Mouse (Mus musculus) MEL (cell line): ENCODE measurements around the gene Fam234b. TPM values are rescaled to one million over a fixed set of nuclear protein-coding genes. Genes with fewer than 3 reads are reported as not detected.

Experiments
- DNase-seq: peaks from one replicate; pipeline ENCODE4 v3.0.0; 2011; ENCODE audit warnings: low read depth, low spot score
- H3K27ac ChIP-seq: 2 replicates; pipeline ENCODE4 v1.5.1; 2012; ENCODE audit warnings: low read depth, mild to moderate bottlenecking, control low read depth, low read length, moderate library complexity; ENCODE audit not compliant: control insufficient read depth
- H3K27me3 ChIP-seq, 2 experiments: fragments of 150-350 bp in 1 of 2; sonication (generic) in 1 of 2; 2 replicates each; pipeline ENCODE4 v1.6.1; 2012; ENCODE audit warnings: low read length in 2 of 2, mild to moderate bottlenecking in 2 of 2, improper control_type of control experiment in 1 of 2, moderate library complexity in 1 of 2; ENCODE audit not compliant: insufficient read depth in 2 of 2, control insufficient read depth in 1 of 2
- H3K36me3 ChIP-seq, 2 experiments: 2 replicates each; pipeline ENCODE4 v1.6.1; 2012 to 2014; ENCODE audit warnings: low read length in 2 of 2, improper control_type of control experiment in 1 of 2, inconsistent platforms in 1 of 2, mild to moderate bottlenecking in 1 of 2; ENCODE audit not compliant: insufficient read depth in 2 of 2, control insufficient read depth in 1 of 2
- H3K4me1 ChIP-seq, 2 experiments: fragments of 150-350 bp in 1 of 2; sonication (generic) in 1 of 2; 2 replicates each; pipeline ENCODE4 v1.6.1; 2012; ENCODE audit warnings: low read length in 2 of 2, improper control_type of control experiment in 1 of 2, mild to moderate bottlenecking in 1 of 2; ENCODE audit not compliant: insufficient read depth in 2 of 2, control insufficient read depth in 1 of 2
- H3K4me3 ChIP-seq, 2 experiments: fragments of 150-350 bp in 1 of 2; sonication (generic) in 1 of 2; 2 replicates each; pipeline ENCODE4 v1.5.1; 2012; ENCODE audit warnings: low read depth in 2 of 2, low read length in 2 of 2, mild to moderate bottlenecking in 2 of 2, moderate library complexity in 2 of 2, control low read depth in 1 of 2, improper control_type of control experiment in 1 of 2; ENCODE audit not compliant: control insufficient read depth in 1 of 2, insufficient read depth in 1 of 2
- H3K79me2 ChIP-seq: 2 replicates; pipeline ENCODE4 v1.6.1; 2012; ENCODE audit warnings: mild to moderate bottlenecking, low read length, moderate library complexity; ENCODE audit not compliant: control insufficient read depth, poor library complexity, insufficient read depth
- H3K9ac ChIP-seq: 2 replicates; pipeline ENCODE4 v1.6.1; 2012; ENCODE audit warnings: low read depth, mild to moderate bottlenecking, control low read depth, low read length, moderate library complexity; ENCODE audit not compliant: control insufficient read depth, poor library complexity, severe bottlenecking
- H3K9me3 ChIP-seq: fragments of 150-350 bp; sonication (generic); replicated peaks from 2 replicates; pipeline ENCODE4 v1.6.1; 2012; ENCODE audit warnings: mild to moderate bottlenecking, low read length, improper control_type of control experiment, moderate library complexity; ENCODE audit not compliant: insufficient read depth
- CHD1 ChIP-seq: IDR thresholded peaks from 2 replicates; pipeline ENCODE4 v1.6.1; 2012; ENCODE audit warnings: low read depth, mild to moderate bottlenecking, inconsistent platforms, low read length, improper control_type of control experiment
- CHD2 ChIP-seq: IDR thresholded peaks from 2 replicates; pipeline ENCODE4 v1.6.1; 2011; ENCODE audit warnings: low read length, improper control_type of control experiment
- ELF1 ChIP-seq: IDR thresholded peaks from 2 replicates; pipeline ENCODE4 v1.6.1; 2014; ENCODE audit warnings: low read depth, mild to moderate bottlenecking, inconsistent platforms, low read length, improper control_type of control experiment, moderate library complexity
- ETS1 ChIP-seq: IDR thresholded peaks from 2 replicates; pipeline ENCODE4 v1.6.1; 2012; ENCODE audit warnings: low read depth, mild to moderate bottlenecking, inconsistent platforms, low read length, improper control_type of control experiment, moderate library complexity
- GATA1 ChIP-seq: IDR thresholded peaks from 2 replicates; pipeline ENCODE4 v1.6.1; 2011; ENCODE audit warnings: low read depth, low read length, improper control_type of control experiment
- MEF2A ChIP-seq: IDR thresholded peaks from 2 replicates; pipeline ENCODE4 v1.6.1; 2014; ENCODE audit warnings: low read depth, mild to moderate bottlenecking, inconsistent platforms, low read length, improper control_type of control experiment; ENCODE audit not compliant: poor library complexity, insufficient replicate concordance, severe bottlenecking; ENCODE audit errors: extremely low read depth
- POLR2AphosphoS2 ChIP-seq: IDR thresholded peaks from 2 replicates; pipeline ENCODE4 v1.6.1; 2011; ENCODE audit warnings: low read length, improper control_type of control experiment
- RAD21 ChIP-seq: IDR thresholded peaks from 2 replicates; pipeline ENCODE4 v1.6.1; 2011; ENCODE audit warnings: mild to moderate bottlenecking, low read depth, low read length, improper control_type of control experiment
- RCOR1 ChIP-seq: IDR thresholded peaks from 2 replicates; pipeline ENCODE4 v1.6.1; 2012; ENCODE audit warnings: low read depth, mild to moderate bottlenecking, inconsistent platforms, low read length, improper control_type of control experiment
- TAL1 ChIP-seq: IDR thresholded peaks from 2 replicates; pipeline ENCODE4 v1.6.1; 2012; ENCODE audit warnings: mild to moderate bottlenecking, inconsistent platforms, low read length, moderate library complexity, mixed read lengths
- USF1 ChIP-seq: IDR thresholded peaks from 2 replicates; pipeline ENCODE4 v1.6.1; 2014; ENCODE audit warnings: low read depth, mild to moderate bottlenecking, inconsistent platforms, low read length, improper control_type of control experiment, moderate library complexity
- ZKSCAN1 ChIP-seq: IDR thresholded peaks from 2 replicates; pipeline ENCODE4 v1.6.1; 2012; ENCODE audit warnings: low read depth, mild to moderate bottlenecking, inconsistent platforms, low read length, improper control_type of control experiment, moderate library complexity
- ZMIZ1 ChIP-seq: IDR thresholded peaks from 2 replicates; pipeline ENCODE4 v1.6.1; 2012; ENCODE audit warnings: low read depth, mild to moderate bottlenecking, inconsistent platforms, low read length, improper control_type of control experiment, moderate library complexity
- polyA plus RNA-seq, 2 experiments: library from polyadenylated mRNA; stranded (reverse) in 1 of 2; unstranded in 1 of 2; fragments of >175 nt in 1 of 2; fragments of >200 nt in 1 of 2; gene quantifications; 2 replicates each; pipeline versions ENCODE4 v1.2.1 to v1.2.4; 2012; ENCODE audit warnings: low replicate concordance in 2 of 2, low read depth in 1 of 2; ENCODE audit not compliant: insufficient read length in 2 of 2, insufficient read depth in 1 of 2, missing spikeins in 1 of 2
- total RNA-seq: library from RNA; depleted of rRNA; stranded (reverse); fragments of 300-350 nt; gene quantifications from 2 replicates; pipeline ENCODE4 v1.2.3, GENCODE M21; 2012

Fam234b gene
- total and polyA plus RNA-seq, 3 experiments = 12.2 to 20.5 TPM; not detected in 1

DNA sequence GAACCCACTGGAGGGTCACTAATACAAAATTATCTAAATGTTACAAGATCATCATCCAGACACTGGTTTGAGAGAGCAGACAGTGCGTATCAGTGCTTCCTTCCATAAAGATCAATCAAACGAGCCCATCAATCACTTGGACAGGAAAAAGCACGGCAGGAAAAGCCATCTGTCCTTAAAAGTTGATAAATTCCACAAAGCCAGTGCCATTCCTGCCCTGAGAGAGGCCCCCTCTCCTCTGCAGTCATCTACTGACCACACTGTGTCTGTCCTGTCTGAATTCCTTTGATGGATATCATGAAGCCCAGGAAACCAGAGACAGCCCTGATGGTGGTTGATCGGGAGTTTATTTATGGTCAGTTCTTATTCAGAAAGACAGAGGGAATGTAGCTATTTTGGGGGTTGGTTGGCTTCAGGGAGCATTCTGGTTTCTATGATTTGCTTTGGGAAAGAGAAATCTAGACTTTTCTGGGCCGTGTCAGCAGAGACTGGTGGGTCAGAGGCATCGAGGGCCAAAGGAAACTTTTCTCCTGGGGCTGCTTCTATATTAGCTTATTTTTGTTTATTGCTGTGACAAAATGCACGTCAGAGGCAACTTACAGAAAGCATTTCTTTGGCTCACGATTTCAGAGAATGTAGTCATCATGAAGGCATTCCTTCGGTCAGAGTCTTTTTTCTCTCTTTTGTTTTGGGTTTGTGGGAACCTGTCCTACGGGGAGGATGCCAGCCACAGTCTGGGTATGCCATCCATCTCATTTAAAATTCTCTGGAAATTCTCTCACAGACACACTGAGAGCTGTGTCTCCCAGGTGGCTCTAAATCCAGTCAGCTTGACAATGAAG, 10.5 kb upstream of the Fam234b start:
- H3K27ac ChIP-seq = no peak overlapping the region
- no peaks in the 10 kb centered on the region for H3K27me3 ChIP-seq
- H3K4me3 ChIP-seq = no peak overlapping the region
- peaks cover 0 to 5% of the 10 kb centered on the region in 2 experiments; a peak in 2 of 4 replicates for H3K36me3 ChIP-seq
- TF ChIP-seq TAL1 = no peak
- TF ChIP-seq USF1 = peak; percentile 12; the same call in 1 of the 2 replicates
- TF ChIP-seq CHD2 = no peak
- H3K79me2 ChIP-seq = no peaks in the 10 kb centered on the region
- DNase-seq = no peak
- no peaks in the 10 kb centered on the region for H3K9me3 ChIP-seq
- peaks cover 0 to 11% of the 10 kb centered on the region in 2 experiments; a peak in 2 of 4 replicates for H3K4me1 ChIP-seq
- no peak overlapping the region for H3K9ac ChIP-seq

DNA sequence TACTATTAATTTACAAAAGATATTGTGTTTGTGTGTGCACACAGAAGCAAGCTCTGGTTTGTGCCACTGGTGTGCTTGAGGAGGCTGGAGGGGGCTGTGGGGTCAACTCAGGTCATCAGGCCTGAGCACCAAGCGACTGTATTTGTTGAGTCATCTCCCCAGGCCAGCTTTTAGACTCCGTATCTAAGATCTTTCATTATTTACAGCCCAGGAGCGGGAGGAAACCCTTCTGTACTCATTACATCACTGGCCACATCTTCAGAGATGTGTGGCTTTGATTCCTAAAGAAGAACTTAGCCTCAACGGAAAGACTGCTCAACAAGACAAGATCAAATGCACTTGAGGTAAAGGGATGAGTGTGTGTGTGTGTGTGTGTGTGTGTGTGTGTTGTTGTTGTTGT, 9.1 kb upstream of the Fam234b start:
- Histone ChIP-seq H3K27me3 (no peaks in the 10 kb centered on the region), H3K4me1 (peaks cover 0 to 7% of the 10 kb centered on the region in 2 experiments; a peak in 1 of 4 replicates), H3K36me3 (peaks cover 0 to 2% of the 10 kb centered on the region in 2 experiments; a peak in 2 of 4 replicates), H3K79me2 (no peaks in the 10 kb centered on the region), H3K27ac (no peak overlapping the region), H3K9me3 (no peaks in the 10 kb centered on the region), H3K4me3 (no peak overlapping the region), H3K9ac (no peak overlapping the region)
- TF ChIP-seq ZKSCAN1 = no peak
- TF ChIP-seq ETS1 = peak; percentile 20; the same call in 1 of the 2 replicates
- TF ChIP-seq MEF2A = no peak
- no peak for TF ChIP-seq POLR2AphosphoS2
- TF ChIP-seq RAD21 = no peak
- TF ChIP-seq CHD1 = no peak
- TF ChIP-seq ZMIZ1 = no peak
- no peak for TF ChIP-seq RCOR1
- no peak for TF ChIP-seq CHD2
- no peak for TF ChIP-seq ELF1
- 0 out of 2 replicates have a peak, but pooled peaks have one; percentile 5 for TF ChIP-seq GATA1
- peak; percentile 51 for DNase-seq
